Mouse (Mus musculus) spleen, adult 2 months (tissue): ENCODE results near the gene Rfxap.

Experiments used
- CTCF ChIP-seq: fragments of 200-500 bp; IDR thresholded peaks from 2 replicates; pipeline ENCODE4 v1.5.1; 2011; ENCODE audit warnings: mild to moderate bottlenecking, inconsistent platforms; ENCODE audit not compliant: insufficient read depth, insufficient read length, insufficient replicate concordance; ENCODE audit errors: extremely low read depth
- POLR2A ChIP-seq: fragments of 200-500 bp; IDR thresholded peaks from 2 replicates; pipeline ENCODE4 v1.6.1; 2011; ENCODE audit warnings: low read depth, low read length, inconsistent platforms

- no peak for TF ChIP-seq CTCF
- no peak for TF ChIP-seq POLR2A
Measured at GRCm38 (mm10) chr3:54835421-54835820, 27.8 kb upstream of the Rfxap start.
